Mouse (Mus musculus): Measurements from ENCODE around the gene Ece2.
"Not testable (repeated sequence)": the region's sequence is repeated elsewhere in the genome, so short reads cannot be mapped to it uniquely, and the experiment has no call there.

Ece2 gene

GRCm38 (mm10) chr16:20621991-20622685, 7.5 kb upstream of the Ece2 start:
- DNase-seq (ENCODE audit: low read depth), result peak; percentile 69

GRCm38 (mm10) chr16:20623211-20623610, 6.4 kb upstream of the Ece2 start:
- DNase-seq (ENCODE audit: low read depth), result no peak

DNA sequence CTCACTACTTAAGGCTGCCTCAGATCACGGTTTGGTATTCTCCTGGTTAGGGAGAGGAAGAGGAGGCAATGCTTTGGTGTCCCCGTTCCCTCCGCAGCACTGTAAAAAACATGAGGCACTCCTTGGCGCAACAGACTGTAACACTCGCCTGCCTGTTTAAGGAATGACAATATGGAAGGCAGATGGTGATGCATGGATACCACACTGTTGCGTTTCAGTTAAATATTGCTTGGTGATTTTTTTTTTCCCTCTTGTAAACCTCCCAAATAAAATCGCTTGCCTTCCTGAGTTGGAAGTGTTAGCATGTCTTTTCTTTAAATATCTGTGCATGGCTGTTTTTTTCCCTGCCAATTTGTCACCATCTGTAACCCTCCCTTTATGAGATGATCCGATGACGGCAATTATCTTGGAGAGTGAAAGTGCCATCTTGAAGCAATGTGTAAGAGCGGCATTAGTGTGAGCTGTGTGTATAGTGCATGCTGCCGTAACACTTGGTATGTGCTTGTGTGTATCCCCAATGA, 697 bp upstream of the Ece2 start:
- no peak for DNase-seq (ENCODE audit: low read depth)

- no peak for DNase-seq (ENCODE audit: low read depth)
These were observed 7.8 kb downstream of the Ece2 start for GRCm38 (mm10) chr16:20637410-20637809.

- no peak for DNase-seq (ENCODE audit: low read depth)
These were observed 8.7 kb downstream of the Ece2 start for GRCm38 (mm10) chr16:20638367-20638766.

DNA sequence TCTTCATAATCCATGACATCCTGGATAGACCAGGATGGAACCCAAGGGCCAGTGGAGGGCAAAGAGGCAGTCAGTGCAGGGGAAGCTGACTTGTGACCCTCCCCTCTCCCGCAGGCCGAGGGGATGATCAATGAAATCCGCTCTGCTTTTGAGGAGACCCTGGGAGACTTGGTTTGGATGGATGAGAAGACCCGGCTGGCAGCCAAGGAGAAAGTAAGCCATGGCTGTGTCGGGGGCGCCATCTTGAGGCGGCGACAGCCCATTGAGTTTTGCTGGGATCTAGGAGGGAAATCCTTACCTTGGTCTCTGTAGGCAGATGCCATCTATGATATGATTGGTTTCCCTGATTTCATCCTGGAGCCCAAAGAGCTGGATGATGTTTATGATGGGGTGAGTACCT, 12.5 kb downstream of the Ece2 start:
- no peak for DNase-seq (ENCODE audit: low read depth)

GRCm38 (mm10) chr16:20643911-20644310, 14.3 kb downstream of the Ece2 start:
- no peak for DNase-seq (ENCODE audit: low read depth)

DNA sequence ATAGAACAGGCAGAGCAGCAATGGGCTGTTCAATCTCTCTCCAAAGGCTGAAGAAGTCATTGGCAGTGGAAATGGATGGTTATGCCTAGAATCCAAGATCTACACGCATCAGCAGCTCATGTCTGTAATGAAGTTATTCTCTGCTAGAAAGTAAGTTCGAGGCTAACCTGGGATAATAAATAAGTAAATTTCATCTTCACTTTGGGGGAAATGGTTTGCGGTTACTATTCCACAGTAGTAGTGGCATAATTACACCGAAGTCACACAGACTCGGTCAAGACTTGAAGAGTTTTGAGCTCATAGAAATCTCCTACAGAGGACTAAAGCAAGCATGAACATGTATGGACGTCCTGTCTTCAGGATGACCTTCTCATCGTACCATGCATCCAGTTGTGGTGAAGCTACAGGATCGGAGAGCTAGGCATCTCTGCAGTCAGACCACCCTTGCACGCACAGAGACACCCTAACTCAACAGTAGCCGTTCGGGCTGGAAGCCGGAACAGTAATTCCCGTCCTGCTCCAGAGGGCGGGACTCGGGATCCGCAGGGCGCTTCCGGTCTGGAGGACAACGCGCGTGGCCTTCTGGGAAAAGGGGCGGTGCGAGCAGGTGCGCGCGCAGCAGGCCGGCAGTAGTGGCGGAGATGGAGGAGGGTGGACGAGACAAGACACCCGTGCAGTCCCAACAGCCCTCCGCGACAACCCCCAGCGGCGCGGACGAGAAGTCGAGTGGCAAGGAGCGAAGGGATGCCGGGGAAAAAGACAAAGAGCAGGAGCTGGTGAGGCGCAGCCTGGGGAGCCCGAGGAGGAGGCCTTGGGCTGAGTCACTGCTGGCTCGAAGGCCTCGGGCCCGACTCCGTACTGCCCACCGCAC, 21.7 kb downstream of the Ece2 start, which contains the start of gene Psmd2:
Gene Psmd2 (plus strand): TSS at position 577 of the 871 bp plus-strand sequence.
- peak; percentile 77 for DNase-seq (ENCODE audit: low read depth)

DNA sequence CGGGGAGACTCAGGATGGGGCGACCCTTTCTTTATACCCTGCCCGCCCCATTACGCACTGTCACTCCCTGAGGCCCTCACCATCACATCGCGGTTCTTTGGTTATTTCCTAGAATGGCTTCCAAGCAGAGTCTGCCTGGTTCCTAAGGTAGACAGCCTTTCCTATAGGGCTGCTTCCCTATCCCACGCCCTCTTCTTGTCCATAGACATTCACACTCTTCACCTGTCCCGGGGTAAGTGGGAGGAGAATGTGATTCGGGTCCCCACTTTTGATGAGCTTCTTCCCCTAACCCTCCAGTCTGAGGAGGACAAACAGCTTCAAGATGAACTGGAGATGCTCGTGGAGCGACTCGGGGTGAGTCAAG, 22.3 kb downstream of the Ece2 start:
- no peak for DNase-seq (ENCODE audit: low read depth)

GRCm38 (mm10) chr16:20653315-20653714, 23.7 kb downstream of the Ece2 start:
- no peak for DNase-seq (ENCODE audit: low read depth)

DNA sequence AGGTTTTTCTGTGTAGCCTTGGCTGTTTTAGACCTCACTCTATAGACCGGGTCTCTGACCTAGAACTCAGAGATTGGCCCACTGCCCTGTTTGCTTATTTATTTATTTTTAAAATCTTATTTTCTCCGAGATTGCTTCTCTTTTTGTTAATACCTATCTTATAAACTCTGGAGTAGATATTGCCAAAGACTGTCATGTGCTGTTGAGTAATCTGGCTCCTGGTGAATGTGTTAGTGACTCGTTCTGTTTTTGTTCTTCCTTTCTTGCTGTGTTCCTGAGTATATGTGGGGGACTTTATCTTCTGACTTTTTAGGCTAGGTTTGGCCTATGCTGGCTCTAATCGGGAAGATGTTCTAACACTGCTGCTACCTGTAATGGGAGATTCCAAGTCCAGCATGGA, 28.0 kb downstream of the Ece2 start:
- DNase-seq (ENCODE audit: low read depth), result no peak

DNA sequence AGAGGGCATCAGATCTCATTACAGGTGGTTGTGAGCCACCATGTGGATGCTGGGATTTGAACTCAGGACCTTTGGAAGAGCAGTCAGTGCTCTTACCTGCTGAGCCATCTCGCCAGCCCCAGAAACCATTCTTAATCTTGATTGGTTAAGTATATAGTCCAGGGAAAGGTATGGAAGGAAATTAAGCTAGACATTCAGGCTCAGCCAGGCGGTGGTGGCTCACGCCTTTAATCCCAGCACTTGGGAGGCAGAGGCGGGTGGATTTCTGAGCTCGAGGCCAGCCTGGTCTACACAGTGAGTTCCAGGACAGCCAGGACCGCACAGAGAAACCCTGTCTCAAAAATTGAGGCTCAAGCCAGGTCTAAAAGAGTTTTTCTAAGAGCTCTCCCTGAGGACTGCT, 38.4 kb downstream of the Ece2 start, which contains the start of gene Eif4g1:
Gene Eif4g1 (plus strand): TSS at position 301 of the 400 bp plus-strand sequence.
- not testable (repeated sequence) for DNase-seq (ENCODE audit: low read depth)

GRCm38 (mm10) chr16:20670291-20670690, 40.7 kb downstream of the Ece2 start:
- DNase-seq (ENCODE audit: low read depth), result no peak

GRCm38 (mm10) chr16:20671886-20672285, 42.3 kb downstream of the Ece2 start:
- DNase-seq (ENCODE audit: low read depth), result no peak

DNA sequence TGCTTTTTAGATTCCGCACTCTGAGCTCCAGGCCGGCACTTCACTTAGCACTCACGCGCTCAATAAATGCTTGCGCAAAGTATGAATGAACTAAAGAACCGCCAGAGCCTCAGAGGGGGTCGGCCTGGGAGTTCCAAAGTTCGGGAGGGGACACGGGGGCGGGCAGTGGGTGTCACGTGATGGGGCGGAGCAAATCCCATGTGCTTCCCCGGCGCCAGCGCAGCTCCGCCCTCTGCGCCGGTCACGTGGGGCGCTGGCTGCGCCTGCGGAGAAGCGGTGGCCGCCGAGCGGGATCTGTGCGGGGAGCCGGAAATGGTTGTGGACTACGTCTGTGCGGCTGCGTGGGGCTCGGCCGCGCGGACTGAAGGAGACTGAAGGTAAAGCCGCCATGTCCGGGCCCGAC, 42.9 kb downstream of the Ece2 start:
- peak; percentile 90 for DNase-seq (ENCODE audit: low read depth)

DNA sequence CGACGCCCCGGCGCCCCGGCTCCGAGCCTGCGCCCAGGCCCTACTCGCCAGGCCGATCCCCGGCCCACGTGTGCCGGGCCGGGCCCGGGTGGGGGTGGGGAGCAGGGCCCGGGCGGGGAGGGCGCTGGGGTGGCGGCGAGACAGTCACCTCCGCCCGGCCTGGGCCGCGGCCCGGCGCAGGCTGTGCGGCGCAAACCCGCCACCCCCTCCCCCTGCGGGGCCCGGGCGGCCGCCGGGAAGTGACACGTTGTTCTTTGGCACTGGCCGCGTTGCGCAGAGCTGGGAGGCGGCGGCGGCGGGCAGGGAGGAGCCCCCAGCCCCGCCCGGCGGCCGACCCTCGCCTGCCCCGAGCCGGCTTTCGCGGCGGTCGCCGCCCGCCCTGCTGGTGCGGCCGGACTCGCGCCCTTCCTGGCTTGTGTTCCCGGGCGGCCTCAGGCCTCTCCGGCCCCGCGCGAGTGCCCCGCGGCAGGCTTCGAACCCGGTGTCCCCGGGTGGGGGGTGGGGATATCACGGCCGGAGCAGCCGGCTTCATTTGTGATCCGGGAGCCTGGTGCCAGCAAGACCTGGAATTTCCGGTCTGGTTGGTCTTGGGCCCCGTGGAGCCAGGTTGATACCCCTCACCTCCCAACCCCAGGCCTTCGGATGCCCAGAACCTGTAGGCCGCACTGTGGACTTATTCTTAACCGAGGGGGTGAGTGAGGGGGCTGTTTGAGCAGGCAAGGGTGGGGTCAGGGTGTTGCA, 43.5 kb downstream of the Ece2 start:
- DNase-seq (ENCODE audit: low read depth), result no peak

- DNase-seq (ENCODE audit: low read depth), result no peak
These were observed 44.2 kb downstream of the Ece2 start for GRCm38 (mm10) chr16:20673706-20674303.

- no peak for DNase-seq (ENCODE audit: low read depth)
These were observed 45.6 kb downstream of the Ece2 start for GRCm38 (mm10) chr16:20675213-20675612.

DNA sequence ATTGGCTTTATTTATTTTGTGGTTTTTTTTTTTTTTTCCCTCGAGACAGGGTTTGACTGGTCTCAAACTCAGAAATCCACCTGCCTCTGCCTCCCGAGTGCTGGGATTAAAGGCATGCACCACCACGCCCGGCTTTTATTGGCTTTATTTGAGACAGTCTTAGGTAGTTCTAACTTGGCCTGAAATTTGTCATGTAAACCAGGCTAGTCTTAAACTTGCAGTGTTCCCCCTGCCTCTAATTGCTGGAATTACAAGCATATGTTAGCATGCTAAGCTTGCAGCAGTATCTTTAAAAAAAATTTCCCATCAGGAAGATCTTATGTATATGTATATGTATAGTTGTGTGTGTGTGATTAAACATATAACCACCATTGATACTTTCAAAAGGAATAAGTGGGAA, 47.1 kb downstream of the Ece2 start:
- DNase-seq (ENCODE audit: low read depth), result no peak

DNA sequence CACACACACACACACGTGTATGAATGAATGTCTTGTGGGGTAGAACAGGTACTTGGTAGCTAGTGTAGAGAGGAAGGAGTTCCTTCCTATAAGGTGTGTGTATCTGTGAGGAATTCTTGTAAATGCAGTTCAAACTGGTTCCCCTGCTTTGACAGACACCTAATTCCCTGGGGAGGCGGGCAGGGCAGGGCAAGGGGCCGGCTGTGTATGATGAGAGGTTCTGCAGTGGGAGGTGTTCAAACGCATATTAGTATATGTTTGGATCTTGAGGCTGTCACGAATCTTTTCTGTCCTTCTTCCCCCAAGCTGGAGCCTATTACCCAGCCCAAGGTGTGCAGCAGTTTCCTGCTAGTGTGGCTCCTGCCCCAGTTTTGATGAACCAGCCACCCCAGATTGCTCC, 47.8 kb downstream of the Ece2 start:
- no peak for DNase-seq (ENCODE audit: low read depth)

- DNase-seq (ENCODE audit: low read depth), result peak; percentile 86
These were observed 48.5 kb downstream of the Ece2 start for GRCm38 (mm10) chr16:20677974-20678675.

All from fibroblast of lung, adult 2 months (primary cell).